Mouse (Mus musculus): ENCODE measurements around the gene Tmem232.
"Not testable (repeated sequence)": the region's sequence is repeated elsewhere in the genome, so short reads cannot be mapped to it uniquely, and the experiment has no call there.

Gene Tmem232

DNA sequence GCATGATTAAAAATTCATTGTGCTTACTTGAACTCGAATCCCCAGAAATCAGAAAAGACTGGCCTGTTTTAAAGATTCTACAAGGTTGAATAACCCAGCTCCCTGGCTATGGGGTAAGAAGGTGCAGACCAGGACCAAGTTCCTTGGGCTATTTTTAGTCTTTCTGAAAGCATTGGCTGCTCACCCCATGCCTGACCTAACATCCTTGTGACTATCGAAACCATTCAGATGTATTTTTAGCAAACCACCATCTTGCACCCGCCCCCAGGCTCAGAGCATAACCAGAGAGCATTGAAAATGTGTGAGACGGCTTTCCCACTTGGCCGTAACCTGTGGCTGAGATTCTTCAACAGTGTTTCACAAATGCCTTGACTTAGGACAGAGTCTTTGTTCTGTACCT lies 13.1 kb downstream of the Tmem232 start:
- DNase-seq = no peak

DNA sequence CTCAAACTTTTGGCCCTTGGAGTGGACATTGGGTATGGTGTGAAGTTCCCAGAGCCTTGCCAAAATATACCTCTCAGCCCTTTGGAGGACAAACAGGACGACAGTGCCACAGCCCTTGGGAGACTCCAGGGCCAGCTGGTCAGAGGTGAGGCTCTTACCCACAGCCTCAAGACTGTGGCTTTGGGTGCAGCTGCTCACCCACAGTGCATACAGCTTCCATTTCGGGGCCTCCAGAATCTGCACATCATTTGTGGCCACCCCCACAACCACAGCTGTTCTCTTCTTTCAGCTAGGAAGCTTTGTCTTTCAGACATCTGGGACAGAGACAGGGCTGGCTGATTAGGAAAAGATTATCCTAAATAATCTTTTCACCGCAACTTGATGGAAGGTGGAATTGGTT lies 27.1 kb downstream of the Tmem232 start:
- no peak for DNase-seq

DNA sequence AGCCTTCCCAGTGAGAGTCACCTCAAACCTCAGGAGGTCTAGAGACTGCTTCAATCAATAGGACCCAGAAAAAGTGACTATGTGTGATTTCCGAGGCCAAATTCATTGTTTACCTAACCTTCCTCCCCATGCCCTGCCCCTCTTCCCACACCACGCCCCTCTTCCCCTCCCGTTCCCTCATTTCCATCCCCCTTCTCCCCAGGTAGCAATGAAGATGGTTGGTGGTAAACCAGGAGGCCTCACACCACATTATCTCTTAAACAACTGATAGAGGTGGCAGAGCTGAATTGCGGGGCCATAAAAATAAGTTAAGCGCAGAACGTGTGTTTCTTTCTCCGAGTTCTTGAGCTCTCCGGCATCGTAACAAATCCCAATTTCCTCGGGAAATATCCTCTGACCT lies 55.9 kb downstream of the Tmem232 start:
- DNase-seq = no peak

DNA sequence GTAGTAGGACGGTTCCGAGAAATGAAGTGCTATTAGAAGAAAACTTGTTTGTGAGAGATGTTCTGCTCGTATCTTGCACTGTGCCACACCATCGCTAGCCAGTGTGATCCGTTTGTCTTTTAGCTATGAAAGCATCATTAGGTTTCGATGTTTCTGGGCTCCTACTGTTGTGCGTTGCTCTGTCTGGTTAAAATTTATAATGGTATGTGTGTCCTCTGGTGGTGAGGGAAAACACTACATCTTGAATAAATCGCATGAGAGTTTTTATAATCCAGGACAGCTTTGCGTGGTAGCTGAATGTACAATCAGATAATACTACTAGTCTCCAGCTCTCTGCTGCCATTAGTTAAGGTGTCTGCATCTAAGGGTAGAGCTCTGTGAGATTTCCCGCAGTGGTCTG lies 63.8 kb downstream of the Tmem232 start:
- no peak for DNase-seq

DNA sequence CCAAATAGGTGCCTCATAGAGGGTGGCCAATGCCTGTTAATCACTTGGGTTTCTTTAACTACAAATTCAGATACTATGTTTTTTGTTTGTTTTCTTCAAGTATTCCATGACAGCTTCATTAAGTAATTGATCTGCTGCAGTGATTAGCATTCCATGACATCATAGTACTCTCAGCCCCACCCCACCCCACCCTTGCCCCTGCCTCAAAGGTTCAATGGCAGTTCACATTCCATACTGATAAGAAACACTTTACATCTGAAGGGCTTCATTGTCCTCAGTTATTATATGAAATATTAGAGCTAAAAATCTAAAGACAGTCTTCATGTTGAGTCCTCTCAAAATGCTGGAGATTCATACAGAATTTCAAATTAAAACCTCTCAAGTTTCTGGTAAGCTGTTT lies 89.8 kb downstream of the Tmem232 start:
- DNase-seq = no peak

DNA sequence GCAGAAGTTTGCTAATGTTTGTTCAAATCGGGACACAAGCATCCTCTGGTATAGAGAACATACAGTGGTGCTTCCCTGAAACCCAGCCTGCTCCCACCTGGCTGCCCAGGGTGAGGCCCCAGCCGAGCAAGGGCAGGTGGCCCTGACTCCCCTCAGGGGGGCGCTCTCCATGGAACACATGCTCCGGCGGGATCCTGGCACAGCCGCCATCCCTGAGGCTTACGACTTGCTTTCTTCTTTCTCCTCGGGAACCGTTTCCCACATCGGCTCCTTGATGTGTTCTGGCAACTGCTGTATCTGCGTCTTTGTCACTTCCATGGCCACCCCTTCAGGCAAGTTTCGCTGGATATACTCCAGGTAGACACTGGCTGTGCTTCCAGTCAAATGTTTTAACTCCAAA lies 102.7 kb downstream of the Tmem232 start:
- DNase-seq = not testable (repeated sequence)

DNA sequence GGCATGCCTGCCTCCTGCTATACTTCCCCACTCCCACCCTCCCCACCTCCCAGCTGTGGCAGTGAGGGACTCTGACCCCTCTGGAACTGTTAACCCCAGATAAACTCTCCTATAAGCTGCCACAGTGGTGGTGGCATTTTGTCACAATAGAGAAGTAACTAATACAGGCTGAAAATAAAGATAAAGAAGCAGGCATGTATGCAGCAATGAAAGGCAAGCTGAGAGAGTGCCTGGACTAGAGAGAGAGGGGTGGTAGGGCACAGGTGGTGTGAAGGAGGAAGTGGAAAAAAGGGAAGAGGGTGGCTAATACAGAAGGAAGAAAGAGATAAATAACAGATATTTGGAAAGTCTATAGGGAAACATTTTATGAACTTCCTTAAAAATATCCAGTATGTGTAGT lies 121.5 kb downstream of the Tmem232 start:
- no peak for DNase-seq

DNA sequence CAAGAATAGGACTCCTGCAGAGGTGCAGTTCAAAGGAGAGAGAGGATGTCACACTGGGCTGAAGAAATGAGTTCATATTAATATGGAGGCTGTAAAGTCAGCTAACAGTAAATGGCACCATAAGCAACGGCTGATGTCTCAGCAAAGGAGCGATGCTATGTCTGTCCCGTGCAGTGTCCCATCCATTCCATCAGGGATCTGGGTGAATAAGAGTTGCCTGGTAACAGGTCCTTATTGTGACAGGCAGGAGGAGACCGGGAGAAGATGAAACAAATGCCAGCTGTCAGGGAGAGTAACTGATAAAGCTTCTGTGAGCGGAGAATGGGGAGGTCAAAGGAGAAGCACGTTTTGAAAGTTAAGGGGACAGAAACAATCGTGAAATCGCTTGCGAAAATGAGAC lies 135.3 kb downstream of the Tmem232 start:
- no peak for DNase-seq

DNA sequence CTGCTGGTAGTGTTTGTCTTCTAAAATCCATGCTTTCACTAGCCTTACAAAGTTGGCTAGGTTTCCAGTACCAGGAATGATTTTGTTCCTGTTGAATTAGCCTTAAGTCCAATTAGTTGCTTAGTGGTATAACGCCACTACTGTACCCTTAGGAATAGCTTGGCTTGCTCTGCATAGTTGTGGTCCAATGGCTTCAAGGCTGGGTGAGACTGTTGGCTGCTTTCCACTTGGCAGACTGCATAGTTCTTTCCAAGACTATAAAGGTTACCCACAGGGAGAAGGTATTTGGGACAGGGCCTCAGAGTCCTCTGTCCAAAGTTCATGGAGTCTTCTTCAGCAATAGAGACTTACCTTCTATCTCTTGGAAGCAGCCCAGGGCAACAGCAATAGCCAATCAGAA lies 139.7 kb downstream of the Tmem232 start:
- DNase-seq = peak; percentile 2

DNA sequence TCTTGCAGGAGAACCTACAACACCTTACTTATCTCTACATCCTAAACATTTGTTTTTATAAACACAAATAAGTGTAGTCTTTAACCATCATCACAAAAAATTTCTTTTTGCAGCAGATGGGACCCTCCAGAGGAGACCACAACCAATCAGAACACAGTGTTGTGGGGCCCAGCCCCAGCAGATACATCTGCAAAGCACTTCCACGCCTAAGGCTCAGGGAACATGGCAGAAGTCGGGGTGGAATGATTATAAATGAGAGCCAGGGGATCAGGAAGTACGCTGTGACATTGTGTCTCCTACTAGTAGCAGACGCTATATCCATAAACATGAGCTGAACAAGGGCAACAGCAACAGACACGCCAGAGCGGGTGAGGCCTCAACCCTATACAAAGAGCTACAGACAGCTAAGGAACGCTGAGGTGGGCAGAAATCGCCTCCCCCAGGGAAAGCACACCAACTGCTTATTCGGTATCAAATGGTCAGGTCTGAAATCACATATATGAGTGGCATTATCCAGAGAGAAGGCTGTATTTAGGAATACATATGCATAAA lies 156.1 kb downstream of the Tmem232 start:
- DNase-seq = no peak

DNA sequence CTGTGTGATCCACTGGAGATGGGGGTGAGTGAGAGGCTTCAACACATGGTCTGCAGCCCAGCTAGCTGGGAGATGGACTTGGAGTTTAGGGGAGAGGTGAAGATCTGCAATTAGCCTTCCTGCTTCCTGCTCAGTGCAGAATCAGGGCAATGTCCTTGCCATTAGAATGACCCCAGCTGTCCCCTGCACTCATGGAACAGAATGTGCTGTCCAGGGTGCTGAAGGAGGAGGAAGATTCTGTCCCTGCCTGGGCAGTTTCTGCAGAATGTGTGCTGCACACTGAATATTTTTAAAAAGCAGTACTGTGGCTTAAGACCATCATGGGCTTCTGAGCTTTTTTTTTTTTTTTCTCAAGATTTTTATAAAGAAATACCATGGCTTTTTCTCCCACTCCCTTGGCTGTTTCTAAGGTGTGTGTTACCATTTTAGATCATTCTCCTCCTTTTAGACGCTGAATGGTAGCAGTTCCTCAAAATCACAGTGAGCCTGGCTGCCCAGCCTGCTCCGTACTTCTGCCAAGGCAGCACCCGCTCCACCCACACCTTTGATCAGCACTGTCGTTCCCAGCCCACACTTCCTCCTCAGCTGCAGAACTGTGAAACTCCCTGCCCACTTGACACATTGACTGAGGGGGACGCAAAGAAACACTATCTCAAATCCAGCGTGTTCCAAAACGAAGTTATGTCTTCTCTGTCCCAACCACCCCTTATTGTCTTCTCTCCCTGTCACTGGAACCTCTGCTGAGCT lies 170.4 kb downstream of the Tmem232 start:
- DNase-seq = no peak

DNA sequence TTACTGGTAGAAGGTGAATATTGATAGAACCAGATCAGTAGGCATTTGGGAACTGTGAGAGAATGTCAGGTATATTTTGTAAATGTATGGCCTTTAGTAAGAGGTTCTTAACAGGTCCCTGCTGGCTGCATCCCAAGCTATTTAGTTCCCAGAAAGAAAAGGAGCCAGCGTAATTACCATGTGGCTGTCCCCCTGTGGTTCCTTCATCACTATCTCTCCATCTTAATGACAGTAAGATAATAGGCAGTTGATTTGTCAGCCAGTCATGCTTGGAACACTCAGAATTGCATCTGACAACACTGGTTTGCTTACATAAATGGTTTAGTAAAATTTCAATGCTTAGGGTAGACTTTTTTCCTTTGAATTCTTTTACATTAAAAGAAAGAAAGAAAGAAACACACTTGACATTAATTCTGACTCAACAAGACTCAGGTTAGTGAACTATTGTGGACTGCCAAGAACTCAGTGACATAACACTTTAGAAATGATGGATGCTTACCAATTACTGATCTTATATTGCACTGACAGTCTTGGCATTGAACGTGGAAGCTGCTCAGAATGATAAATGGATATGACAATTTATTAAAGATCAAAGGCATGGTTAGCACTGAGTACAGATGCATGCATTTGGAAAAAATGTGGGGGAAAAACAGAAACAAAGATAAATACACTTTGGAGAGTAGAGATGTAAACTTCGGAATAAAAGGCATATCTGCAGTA lies 174.9 kb downstream of the Tmem232 start:
- DNase-seq = no peak

DNA sequence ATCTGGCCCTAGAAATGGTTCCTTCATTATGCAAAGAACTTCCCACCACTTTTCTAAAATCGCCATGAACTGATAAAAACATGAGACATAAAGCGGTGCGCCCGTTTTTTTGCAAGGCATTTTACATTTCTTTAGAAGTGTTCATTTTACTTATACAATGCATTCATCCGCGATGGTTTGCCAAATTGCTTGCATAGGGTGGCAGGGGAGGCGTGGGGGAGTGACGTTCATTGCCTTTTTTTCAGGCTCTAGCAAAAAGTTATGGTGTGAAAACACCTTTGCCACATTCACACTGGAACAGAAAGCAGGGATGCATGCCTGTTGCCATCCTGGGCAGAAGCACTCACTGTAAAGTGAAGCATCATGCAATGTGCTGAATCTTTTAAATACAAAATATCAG lies 188.7 kb downstream of the Tmem232 start:
- no peak for DNase-seq

DNA sequence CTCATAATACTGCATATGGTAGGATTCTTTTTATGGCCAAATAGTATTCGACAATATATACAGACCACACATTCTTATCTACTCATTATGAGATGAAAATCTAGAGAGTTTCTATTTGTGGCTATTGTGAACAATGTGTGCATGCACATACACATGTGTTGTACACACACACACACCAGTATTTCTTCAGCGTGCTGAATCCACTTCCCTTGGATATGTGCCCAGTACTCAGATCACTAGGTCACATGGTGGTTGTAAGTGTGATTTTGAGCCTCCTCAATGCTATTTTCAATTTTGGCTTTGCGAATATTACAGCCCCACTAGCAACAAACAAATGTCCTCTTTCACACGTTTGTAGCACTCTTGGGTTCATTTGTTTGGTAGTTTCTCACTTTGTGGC lies 200.6 kb downstream of the Tmem232 start:
- DNase-seq = no peak

DNA sequence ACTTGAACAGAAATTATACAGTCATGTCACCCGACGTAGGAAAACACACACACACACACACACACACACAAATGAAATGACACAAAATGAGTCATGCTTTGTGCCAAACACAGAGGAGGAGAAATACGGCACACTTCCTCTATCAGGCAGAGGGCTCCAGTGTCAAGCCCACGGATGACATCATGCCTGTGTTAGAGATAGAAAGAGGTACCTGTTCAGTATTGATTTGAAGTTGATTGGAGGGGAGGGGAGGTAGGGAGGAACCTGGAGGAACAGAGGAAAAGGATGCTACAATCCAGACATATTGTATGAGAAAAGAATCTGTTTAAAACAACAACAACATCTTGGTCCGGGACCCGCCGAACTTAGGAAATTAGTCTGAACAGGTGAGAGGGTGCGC lies 209.8 kb downstream of the Tmem232 start:
- DNase-seq = no peak

DNA sequence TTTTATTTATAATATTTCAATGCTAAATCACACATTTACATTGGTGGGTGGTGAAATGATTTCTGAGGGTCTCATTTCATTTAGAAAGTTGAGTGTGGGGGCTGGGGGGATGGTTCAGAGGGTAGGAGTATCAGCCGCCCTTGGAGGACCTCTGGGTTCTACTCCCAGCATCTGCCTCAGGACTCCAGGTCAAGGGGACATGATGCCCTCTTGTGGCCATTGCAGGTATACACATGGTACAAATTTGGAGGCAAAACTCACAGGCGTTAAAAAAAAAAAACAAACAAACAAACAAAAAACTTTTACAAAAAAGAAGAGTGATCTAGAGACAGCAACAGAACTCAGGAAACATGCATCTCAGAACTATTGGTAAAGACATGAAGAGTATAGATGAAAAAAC lies 215.3 kb downstream of the Tmem232 start:
- peak; percentile 22 for DNase-seq

DNA sequence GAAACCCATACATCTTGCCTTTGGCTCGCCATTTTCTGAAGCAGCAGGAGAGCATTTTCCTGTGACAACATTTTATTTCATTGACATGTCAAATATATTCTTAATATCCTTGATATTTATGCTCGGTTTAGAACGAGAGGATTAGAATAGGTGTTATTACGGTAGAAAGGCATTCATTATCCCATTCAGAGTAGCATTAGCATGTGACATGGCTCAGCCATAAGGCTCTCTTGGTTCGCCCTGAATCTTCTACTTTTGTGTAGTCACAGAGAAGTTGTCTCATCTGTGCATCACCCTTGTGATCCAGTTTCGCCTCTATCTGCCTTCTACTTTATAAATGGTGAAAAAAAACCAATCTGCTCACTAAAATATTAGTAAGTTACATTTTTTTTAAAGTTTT lies 220.0 kb downstream of the Tmem232 start:
- DNase-seq = no peak

DNA sequence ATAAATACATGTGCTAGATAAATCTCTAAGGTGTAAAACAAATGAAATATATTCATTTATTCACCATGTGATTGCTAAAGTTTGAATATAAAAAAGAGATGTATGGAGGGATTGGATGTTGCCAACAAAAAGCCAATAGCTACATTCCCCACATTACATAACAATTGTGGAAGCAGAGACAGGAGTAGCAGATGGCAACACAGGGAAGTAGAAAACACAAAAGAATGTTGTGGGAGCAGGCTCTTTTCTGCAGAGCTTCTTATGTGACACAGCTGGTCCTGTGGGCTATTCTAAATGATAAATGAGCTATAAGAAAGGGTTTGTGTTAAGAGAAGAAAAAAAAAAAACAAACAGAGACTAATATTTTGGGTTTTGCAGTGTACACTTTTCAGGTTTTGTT lies 240.6 kb downstream of the Tmem232 start:
- no peak for DNase-seq

DNA sequence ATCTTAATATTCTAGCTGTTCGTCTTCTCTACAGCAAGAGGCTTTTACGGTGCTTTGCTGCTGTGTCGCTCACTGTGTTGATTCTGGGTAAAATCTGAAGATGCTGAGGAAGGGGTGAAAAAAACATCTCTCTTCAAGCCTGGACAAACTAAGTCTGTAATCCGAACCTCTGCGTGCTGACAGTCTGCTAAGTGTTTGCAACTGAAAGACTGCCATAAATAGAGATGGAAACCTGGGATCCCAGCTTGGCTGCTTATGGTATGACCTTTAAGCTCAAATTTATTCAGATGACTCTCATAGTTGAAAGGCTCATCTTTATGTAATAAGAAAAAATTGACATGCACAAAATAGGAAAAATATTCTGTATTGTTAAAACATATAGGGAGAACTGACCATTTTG lies 242.8 kb downstream of the Tmem232 start:
- no peak for DNase-seq

DNA sequence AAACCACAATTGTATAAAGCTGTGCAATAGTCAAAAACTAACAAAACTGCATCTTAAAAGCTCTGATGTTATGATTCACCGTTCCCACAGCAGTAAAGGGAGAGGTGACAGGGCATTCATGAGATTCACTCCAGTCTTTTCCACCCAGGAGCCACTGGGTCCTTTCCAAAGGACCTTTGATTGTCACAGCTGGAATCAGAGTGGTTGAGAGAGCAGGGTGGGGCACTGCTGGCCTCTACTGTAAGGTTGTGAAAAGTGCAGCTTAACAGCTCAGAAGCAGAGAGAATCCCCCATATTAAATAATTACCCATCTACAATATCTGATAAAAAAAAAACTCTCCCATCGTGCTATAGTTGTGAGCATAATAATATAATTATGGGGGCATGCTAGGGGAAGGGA lies 288.4 kb downstream of the Tmem232 start:
- DNase-seq = no peak

DNA sequence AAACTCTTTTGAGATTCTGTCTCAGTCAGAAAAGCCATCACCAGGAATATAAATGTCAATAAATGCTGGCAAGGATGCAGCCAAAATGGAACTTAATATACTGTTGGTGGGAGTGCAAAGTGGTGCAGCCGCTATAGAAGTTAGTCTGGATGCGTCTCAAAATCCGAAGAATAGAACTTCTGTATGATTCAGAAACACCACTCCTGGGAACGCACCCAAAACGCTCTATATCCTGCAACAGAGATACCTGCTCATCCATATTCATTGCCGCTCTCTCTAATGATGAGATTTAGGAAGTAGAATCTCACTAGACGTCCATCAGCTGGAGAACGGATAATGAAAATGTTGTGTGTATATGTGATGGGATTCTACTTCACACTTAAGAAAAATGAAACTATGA lies 290.3 kb downstream of the Tmem232 start:
- DNase-seq = no peak

DNA sequence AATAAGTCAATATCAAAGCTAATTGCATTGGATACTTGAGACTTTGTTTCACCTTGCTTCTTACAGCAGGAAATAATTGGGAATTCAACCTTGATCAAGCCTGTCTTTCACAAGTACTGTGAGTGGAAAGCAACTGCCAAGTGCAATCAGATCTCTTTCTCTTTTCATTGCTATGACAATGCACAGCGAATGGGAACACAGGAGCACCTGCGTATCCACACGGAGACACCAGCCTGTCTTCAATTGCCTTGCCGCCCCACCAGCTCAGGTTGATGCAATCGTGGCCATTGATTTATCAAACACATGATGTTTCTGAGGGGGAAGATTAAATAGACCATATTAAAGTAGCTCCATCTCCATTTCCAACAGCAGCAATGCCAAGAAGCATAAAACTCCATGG lies 296.9 kb downstream of the Tmem232 start:
- DNase-seq = no peak

DNA sequence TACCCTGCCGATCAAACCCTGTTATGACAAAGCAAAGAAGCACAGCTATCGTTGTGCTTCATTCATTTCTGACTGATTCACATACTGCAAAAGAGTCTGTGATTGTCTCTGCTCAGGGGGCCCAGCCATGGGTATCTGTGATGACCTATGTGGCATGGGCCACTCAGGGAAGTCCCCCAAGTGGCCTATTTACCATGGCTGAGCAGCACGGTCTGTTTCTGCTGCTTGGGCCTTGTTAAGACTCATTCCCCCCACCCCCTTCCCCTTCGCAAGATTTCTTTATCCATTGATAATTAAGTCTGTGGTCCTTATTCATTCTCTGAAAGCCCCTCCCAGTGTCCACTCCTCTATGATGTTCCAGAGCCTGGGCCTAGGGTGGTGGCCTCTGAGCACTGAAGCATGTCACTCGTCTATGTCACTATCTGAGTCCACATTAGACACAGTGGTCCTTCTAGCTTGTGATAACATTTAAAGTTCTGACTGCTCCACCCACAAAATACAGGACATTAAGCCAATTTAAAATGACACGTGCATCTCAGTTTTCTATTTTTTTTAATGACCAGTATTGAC lies 315.1 kb downstream of the Tmem232 start:
- DNase-seq = no peak

DNA sequence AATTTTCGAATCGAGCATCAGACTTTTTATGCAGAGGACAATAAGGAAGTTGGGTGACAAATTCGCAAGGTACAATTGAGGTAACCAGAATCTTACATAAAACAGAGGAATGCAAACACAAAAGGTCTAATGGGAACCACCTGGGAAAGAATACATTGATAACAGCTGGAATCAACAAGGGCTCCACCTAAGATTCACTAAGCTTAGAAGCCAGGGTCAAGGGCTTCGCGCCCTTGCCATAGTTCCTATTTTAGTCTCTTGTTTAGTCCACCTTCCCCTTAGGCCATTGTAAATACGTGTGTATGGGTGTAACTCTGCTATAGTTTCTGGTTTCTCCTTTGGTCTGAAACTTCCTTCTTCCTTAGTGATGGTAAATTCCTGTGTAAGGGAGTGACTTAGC lies 318.9 kb downstream of the Tmem232 start:
- not testable (repeated sequence) for DNase-seq

Data from lung, postnatal 36 days (tissue).